Mouse (Mus musculus) MN1 (cell line): ENCODE data around the gene Hepacam.

Experiments used
- DNase-seq: peaks from one replicate; pipeline ENCODE4 v3.0.0-alpha.2; 2016; ENCODE audit warnings: low spot score

Gene Hepacam

GRCm38 (mm10) chr9:37433823-37434560, 66.8 kb downstream of the Hepacam start:
- DNase-seq: no peak

- no peak for DNase-seq
Observed at GRCm38 (mm10) chr9:37434932-37435331, 67.8 kb downstream of the Hepacam start.

- DNase-seq: no peak
Observed at GRCm38 (mm10) chr9:37435616-37436015, 68.5 kb downstream of the Hepacam start.
